31 mouse cellular contexts compared by ENCODE assay signal in the genomic region with DNA sequence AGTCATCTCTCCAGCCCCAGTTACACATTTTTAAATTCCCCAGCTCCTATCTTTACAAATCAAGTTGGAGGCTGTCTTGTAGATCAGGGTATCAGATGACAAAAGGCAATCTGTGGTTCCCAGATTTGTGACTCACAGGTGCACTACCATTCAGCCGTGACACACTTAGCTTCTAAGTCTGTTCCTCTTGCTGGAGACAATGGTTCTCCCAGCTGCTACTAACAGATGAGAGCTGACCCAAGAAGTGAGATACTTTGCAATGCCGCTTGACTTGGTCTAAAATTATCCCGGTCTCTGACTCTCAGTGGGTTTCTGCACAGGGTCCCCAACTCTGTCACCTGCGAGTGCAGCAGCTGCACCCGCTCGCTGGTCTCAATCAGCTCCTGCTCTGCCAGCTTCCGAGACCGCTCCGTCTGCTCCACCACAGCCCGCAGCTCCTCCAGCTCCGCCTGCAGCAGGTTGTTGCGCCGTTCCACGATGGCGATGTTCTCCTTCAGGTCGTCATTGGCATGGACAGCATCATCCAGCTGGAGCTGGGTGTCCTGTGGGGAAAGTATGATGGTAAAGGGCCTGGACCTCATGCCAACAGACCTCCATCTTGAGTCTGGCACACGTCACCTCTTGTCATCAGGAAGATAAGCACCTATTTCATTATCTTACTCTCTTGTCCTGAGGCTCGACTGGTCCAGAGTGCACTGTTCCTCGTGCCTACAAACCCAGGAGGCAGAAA. TPM values are rescaled to one million over a fixed set of nuclear protein-coding genes. Genes with fewer than 3 reads are reported as not detected.
DNase-seq lines count a peak whose midpoint lies in the region; ATAC-seq and TF ChIP-seq lines count a peak whose summit lies in the region.
"Had no signal": no experiment of that assay in that cellular context is flagged by ENCODE, and none has a peak within 500 bp of the region (broad histone marks: within the 10 kb centered on the region; RNA-seq: fewer than 3 reads in every experiment).

No protein-coding gene starts in this region.

- H3K9ac ChIP-seq in heart, adult 2 months (ENCODE audit: low read depth, low read length), result no peak overlapping the region
- no peak overlapping the region for H3K9ac ChIP-seq in heart, embryonic 11.5 days (ENCODE audit: low read depth, low read length)
- no peak overlapping the region for H3K9ac ChIP-seq in kidney, embryonic 15.5 days
- no peak overlapping the region for H3K9ac ChIP-seq in ES-E14 (ENCODE audit: insufficient read depth, low read depth, low read length, poor library complexity, severe bottlenecking)
- H3K9ac ChIP-seq: embryonic facial prominence, embryonic 12.5 days; forebrain, embryonic 13.5 days; hindbrain, embryonic 13.5 days; liver, embryonic 13.5 days; lung, embryonic 14.5 days; midbrain, embryonic 13.5 days; neural tube, embryonic 12.5 days had no signal

- no peak for ATAC-seq in heart, embryonic 11.5 days (replicated peaks; ENCODE audit: insufficient number of reproducible peaks, low FRiP score, low TSS enrichment)
- 0 out of 2 replicates have a peak, but pooled peaks have one; percentile 42 for ATAC-seq in kidney, embryonic 15.5 days (replicated peaks; ENCODE audit: low FRiP score)
- ATAC-seq: forebrain, embryonic 13.5 days; inflammation-experienced regulatory T-cells, adult 6 months; midbrain, embryonic 13.5 days had no signal

- H3K4me2 ChIP-seq in heart, embryonic 11.5 days, result no peak overlapping the region
- no peak overlapping the region for H3K4me2 ChIP-seq in kidney, embryonic 15.5 days
- peak overlapping the region; percentile 45 for H3K4me2 ChIP-seq in myocyte (ENCODE audit: low read depth)
- H3K4me2 ChIP-seq: embryonic facial prominence, embryonic 12.5 days; forebrain, embryonic 13.5 days; hindbrain, embryonic 13.5 days; liver, embryonic 13.5 days; lung, embryonic 14.5 days; midbrain, embryonic 13.5 days; neural tube, embryonic 12.5 days had no signal

- no peak for TF ChIP-seq CTCF in heart, adult 2 months (IDR thresholded peaks at IDR 0.05)

- H3K27ac ChIP-seq in heart, adult 2 months, result no peak overlapping the region
- H3K27ac ChIP-seq in heart, embryonic 11.5 days (ENCODE audit: low read depth, low read length), result no peak overlapping the region
- peak overlapping the region; percentile 41; the same call in 1 of the 2 replicates for H3K27ac ChIP-seq in kidney, embryonic 15.5 days
- H3K27ac ChIP-seq in ES-E14 (ENCODE audit: insufficient read depth, low read depth, low read length, poor library complexity, severe bottlenecking), result no peak overlapping the region
- H3K27ac ChIP-seq: embryonic facial prominence, embryonic 12.5 days; forebrain, embryonic 13.5 days; hindbrain, embryonic 13.5 days; liver, embryonic 13.5 days; midbrain, embryonic 13.5 days; neural tube, embryonic 12.5 days had no signal

- peak in 1 of 2 experiments; percentile 38 for DNase-seq in heart, adult 2 months
- DNase-seq in kidney, adult 18-20 months, result no peak
- DNase-seq in ES-E14 (ENCODE audit: low read depth, low spot score), result no peak
- DNase-seq in cerebellum, adult 11-12 months, result no peak
- no peak for DNase-seq in cerebellum, adult 9-10 months
- DNase-seq: adrenal gland, postnatal 10 days; B cell, adult 2 months; cerebellum, postnatal 14 days; gastrocnemius, postnatal 36 days; kidney, adult 8-10 months; kidney, postnatal 14 days; liver, embryonic 13.5 days; lung, embryonic 14.5 days; right cerebral cortex, postnatal 14 days had no signal

- intact Hi-C loops in heart, adult 2 months (cut with DNase I), result no loop called here

- H3K4me3 ChIP-seq in heart, adult 2 months, result no peak overlapping the region
- no peak overlapping the region for H3K4me3 ChIP-seq in heart, embryonic 11.5 days (ENCODE audit: low read depth, low read length)
- H3K4me3 ChIP-seq in kidney, embryonic 15.5 days (replicated peaks), result no peak overlapping the region
- H3K4me3 ChIP-seq in ES-E14 (ENCODE audit: insufficient read depth in 1 of 2, low read depth in 1 of 2, low read length in 2 of 2, poor library complexity in 1 of 2, severe bottlenecking in 1 of 2) (no peak overlapping the region), myocyte (no peak overlapping the region)
- H3K4me3 ChIP-seq: embryonic facial prominence, embryonic 12.5 days; forebrain, embryonic 13.5 days; hindbrain, embryonic 13.5 days; liver, embryonic 13.5 days; midbrain, embryonic 13.5 days; neural tube, embryonic 12.5 days had no signal

- no peaks in the 10 kb centered on the region for H3K27me3 ChIP-seq in heart, adult 2 months (ENCODE audit: control insufficient read depth, insufficient read depth, low read length)
- no peaks in the 10 kb centered on the region; the same call in 1 of the 2 replicates for H3K27me3 ChIP-seq in heart, embryonic 11.5 days (ENCODE audit: control insufficient read depth, insufficient read depth, low read length)
- no peaks in the 10 kb centered on the region for H3K27me3 ChIP-seq in kidney, embryonic 15.5 days
- H3K27me3 ChIP-seq in myocyte (ENCODE audit: control insufficient read depth, insufficient read depth, insufficient read length), result peaks cover 13% of the 10 kb centered on the region
- H3K27me3 ChIP-seq: embryonic facial prominence, embryonic 12.5 days; forebrain, embryonic 13.5 days; midbrain, embryonic 13.5 days; neural tube, embryonic 12.5 days had no signal

- TF ChIP-seq EP300 in heart, adult 2 months (IDR thresholded peaks at IDR 0.05; ENCODE audit: insufficient read depth, low read depth, low read length), result peak; percentile 96

- H3ac ChIP-seq in myocyte (ENCODE audit: control insufficient read depth, insufficient read length), result no peak overlapping the region

- TF ChIP-seq POLR2A in heart, adult 2 months (IDR thresholded peaks at IDR 0.05; ENCODE audit: insufficient read depth, low read depth, low read length), result peak; percentile 77
- no peak for TF ChIP-seq POLR2A in myocyte (IDR thresholded peaks at IDR 0.05; ENCODE audit: insufficient read length, low read depth)

- no peaks in the 10 kb centered on the region for H3K9me3 ChIP-seq in heart, embryonic 11.5 days (replicated peaks; ENCODE audit: control insufficient read depth, low read length)
- H3K9me3 ChIP-seq in kidney, embryonic 15.5 days (replicated peaks), result no peaks in the 10 kb centered on the region
- no peaks in the 10 kb centered on the region for H3K9me3 ChIP-seq in ES-E14 (ENCODE audit: control insufficient read depth, insufficient read depth, low read depth, low read length)
- H3K9me3 ChIP-seq: embryonic facial prominence, embryonic 12.5 days; forebrain, embryonic 13.5 days; hindbrain, embryonic 13.5 days; liver, embryonic 13.5 days; midbrain, embryonic 13.5 days; neural tube, embryonic 12.5 days had no signal

- no peaks in the 10 kb centered on the region; the same call in 1 of the 2 replicates for H3K36me3 ChIP-seq in heart, adult 2 months (ENCODE audit: control insufficient read depth, insufficient read depth, low read length)
- H3K36me3 ChIP-seq in heart, embryonic 11.5 days (ENCODE audit: control insufficient read depth, insufficient read depth, low read length), result 0 out of 2 replicates have a peak, but pooled peaks cover 9% of the 10 kb centered on the region
- H3K36me3 ChIP-seq in kidney, embryonic 15.5 days, result no peaks in the 10 kb centered on the region
- H3K36me3 ChIP-seq in ES-E14 (ENCODE audit: control insufficient read depth, insufficient read depth, low read length, poor library complexity, severe bottlenecking), result no peaks in the 10 kb centered on the region
- no peaks in the 10 kb centered on the region for H3K36me3 ChIP-seq in myocyte (ENCODE audit: control insufficient read depth, insufficient read depth)
- H3K36me3 ChIP-seq: embryonic facial prominence, embryonic 12.5 days; hindbrain, embryonic 13.5 days; liver, embryonic 13.5 days; midbrain, embryonic 13.5 days; neural tube, embryonic 12.5 days had no signal

- no peaks in the 10 kb centered on the region for H3K79me2 ChIP-seq in heart, adult 2 months (replicated peaks; ENCODE audit: control insufficient read depth, insufficient read depth, low read length)
- H3K79me2 ChIP-seq in myocyte (ENCODE audit: control insufficient read depth, insufficient read depth), result no peaks in the 10 kb centered on the region

- WGBS in heart, adult 2 months, result 41% methylated on average over 19 of the region's 19 CpGs
- 46% methylated on average over 19 of the region's 19 CpGs for WGBS in heart, embryonic 11.5 days (ENCODE audit: insufficient replicate concordance)
- 63% methylated on average over 19 of the region's 19 CpGs for WGBS in kidney, embryonic 15.5 days

- H3K4me1 ChIP-seq in heart, adult 2 months (ENCODE audit: control insufficient read depth, insufficient read depth, low read length), result no peaks in the 10 kb centered on the region
- peaks cover 4% of the 10 kb centered on the region; the same call in 1 of the 2 replicates for H3K4me1 ChIP-seq in heart, embryonic 11.5 days (ENCODE audit: control insufficient read depth, insufficient read depth, low read length)
- H3K4me1 ChIP-seq in kidney, embryonic 15.5 days, result peaks cover 16% of the 10 kb centered on the region
- no peaks in the 10 kb centered on the region; a peak in 1 of 4 replicates for H3K4me1 ChIP-seq in ES-E14 (ENCODE audit: control insufficient read depth in 2 of 2, insufficient read depth in 2 of 2, low read length in 2 of 2, poor library complexity in 1 of 2)
- H3K4me1 ChIP-seq: embryonic facial prominence, embryonic 12.5 days; forebrain, embryonic 13.5 days; hindbrain, embryonic 13.5 days; liver, embryonic 13.5 days; midbrain, embryonic 13.5 days; neural tube, embryonic 12.5 days had no signal

- in situ Hi-C loops in ES-E14 (cut with MboI; ENCODE audit: low sequenced_read_pairs in 2 of 2, unreplicated experiment in 2 of 2), result no loop called here

RNA-seq across cellular contexts. Expression of gene Cmtm5, which starts 10.1 kb away (rescaled TPM):
- total RNA-seq in heart, adult 2 months (2021), result under 1 TPM in 1 of 2 experiments, not detected in 1; 0.30 TPM
- 1.8 and 2.9 TPM in 2 replicates for polyA plus RNA-seq in heart, adult 2 months (2012; rRNA removed)
- polyA plus RNA-seq in heart, embryonic 11.5 days (2014; fragmentation: Nextera tagmentation; extraction: Ambion mirVana), result 0.49 and 0.90 TPM in 2 replicates
- polyA plus RNA-seq in kidney, embryonic 15.5 days (2015; fragmentation: Nextera tagmentation; extraction: Ambion mirVana), result 0.96 and 2.0 TPM in 2 replicates
- 0.74 TPM in 1 of 2 replicates, not detected in the other for total RNA-seq in ES-E14 (2012; rRNA removed)
- not detected for polyA plus RNA-seq in myocyte (2012; fragmentation: generic; extraction: Trizol)
- total RNA-seq: megakaryocyte, adult 5-6 weeks had no signal
- polyA plus RNA-seq: inflammation-experienced regulatory T-cells, adult 6 months had no signal

RNA-seq across cellular contexts. Expression of gene Il25, which starts 13.6 kb away (rescaled TPM):
- total RNA-seq in heart, adult 2 months (2021), result not detected
- not detected in 2 replicates for polyA plus RNA-seq in heart, adult 2 months (2012; rRNA removed)
- polyA plus RNA-seq in heart, embryonic 11.5 days (2014; fragmentation: Nextera tagmentation; extraction: Ambion mirVana), result not detected in 2 replicates
- polyA plus RNA-seq in kidney, embryonic 15.5 days (2015; fragmentation: Nextera tagmentation; extraction: Ambion mirVana), result not detected in 2 replicates
- 0.27 and 0.74 TPM in 2 replicates for total RNA-seq in ES-E14 (2012; rRNA removed)
- polyA plus RNA-seq in myocyte (2012; fragmentation: generic; extraction: Trizol), result 0.05 TPM
- total RNA-seq: adrenal gland, postnatal 10 days; gastrocnemius, adult 18-20 months; gastrocnemius, postnatal 36 days; layer of hippocampus, adult 18-20 months; layer of hippocampus, postnatal 14 days; megakaryocyte, adult 5-6 weeks had no signal
- polyA plus RNA-seq: heart, embryonic 16.5 days; inflammation-experienced regulatory T-cells, adult 6 months; limb, embryonic 11.5 days; liver, embryonic 13.5 days; lung, embryonic 14.5 days had no signal

RNA-seq across cellular contexts. Expression of gene Efs, which starts 20.2 kb away (rescaled TPM):
- 1 to 10 TPM; 1.9 to 3.0 TPM for total RNA-seq in heart, adult 2 months (2021)
- polyA plus RNA-seq in heart, adult 2 months (2012; rRNA removed), result 5.1 and 5.4 TPM in 2 replicates
- 11.0 and 12.7 TPM in 2 replicates for polyA plus RNA-seq in heart, embryonic 11.5 days (2014; fragmentation: Nextera tagmentation; extraction: Ambion mirVana)
- polyA plus RNA-seq in kidney, embryonic 15.5 days (2015; fragmentation: Nextera tagmentation; extraction: Ambion mirVana), result 29.1 and 32.1 TPM in 2 replicates
- 10.8 and 28.3 TPM in 2 replicates for total RNA-seq in ES-E14 (2012; rRNA removed)
- 0.95 TPM for polyA plus RNA-seq in myocyte (2012; fragmentation: generic; extraction: Trizol)
- total RNA-seq: megakaryocyte, adult 5-6 weeks had no signal
- polyA plus RNA-seq: inflammation-experienced regulatory T-cells, adult 6 months had no signal

RNA-seq across cellular contexts. Expression of gene Myh6, which starts 20.6 kb away (rescaled TPM):
- over 10,000 TPM; 19,033 to 21,149 TPM for total RNA-seq in heart, adult 2 months (2021)
- 6,249 and 7,266 TPM in 2 replicates for polyA plus RNA-seq in heart, adult 2 months (2012; rRNA removed)
- 2,306 and 2,903 TPM in 2 replicates for polyA plus RNA-seq in heart, embryonic 11.5 days (2014; fragmentation: Nextera tagmentation; extraction: Ambion mirVana)
- 1.6 TPM in 2 replicates for polyA plus RNA-seq in kidney, embryonic 15.5 days (2015; fragmentation: Nextera tagmentation; extraction: Ambion mirVana)
- total RNA-seq in ES-E14 (2012; rRNA removed), result 7.1 and 8.8 TPM in 2 replicates
- 15.0 TPM for polyA plus RNA-seq in myocyte (2012; fragmentation: generic; extraction: Trizol)
- total RNA-seq: megakaryocyte, adult 5-6 weeks had no signal
- polyA plus RNA-seq: inflammation-experienced regulatory T-cells, adult 6 months had no signal

RNA-seq across cellular contexts. Expression of gene Gm17428, which starts 30.6 kb away (rescaled TPM):
- total RNA-seq in heart, adult 2 months (2021), result not detected
- not detected in 2 replicates for polyA plus RNA-seq in heart, adult 2 months (2012; rRNA removed)
- not detected in 2 replicates for polyA plus RNA-seq in heart, embryonic 11.5 days (2014; fragmentation: Nextera tagmentation; extraction: Ambion mirVana)
- not detected in 2 replicates for polyA plus RNA-seq in kidney, embryonic 15.5 days (2015; fragmentation: Nextera tagmentation; extraction: Ambion mirVana)
- not detected in 2 replicates for total RNA-seq in ES-E14 (2012; rRNA removed)
- not detected for polyA plus RNA-seq in myocyte (2012; fragmentation: generic; extraction: Trizol)
- total RNA-seq: adrenal gland, postnatal 10 days; gastrocnemius, adult 18-20 months; gastrocnemius, postnatal 36 days; layer of hippocampus, adult 18-20 months; layer of hippocampus, postnatal 14 days; megakaryocyte, adult 5-6 weeks had no signal
- polyA plus RNA-seq: brain, embryonic 14.5 days; embryonic facial prominence, embryonic 12.5 days; forebrain, embryonic 13.5 days; heart, embryonic 16.5 days; hindbrain, embryonic 13.5 days; inflammation-experienced regulatory T-cells, adult 6 months; limb, embryonic 11.5 days; liver, embryonic 13.5 days; lung, embryonic 14.5 days; midbrain, embryonic 13.5 days; neural tube, embryonic 12.5 days; urinary bladder, adult 2 months had no signal
